11 mouse cellular contexts compared by ENCODE assay signal in the genomic region with DNA sequence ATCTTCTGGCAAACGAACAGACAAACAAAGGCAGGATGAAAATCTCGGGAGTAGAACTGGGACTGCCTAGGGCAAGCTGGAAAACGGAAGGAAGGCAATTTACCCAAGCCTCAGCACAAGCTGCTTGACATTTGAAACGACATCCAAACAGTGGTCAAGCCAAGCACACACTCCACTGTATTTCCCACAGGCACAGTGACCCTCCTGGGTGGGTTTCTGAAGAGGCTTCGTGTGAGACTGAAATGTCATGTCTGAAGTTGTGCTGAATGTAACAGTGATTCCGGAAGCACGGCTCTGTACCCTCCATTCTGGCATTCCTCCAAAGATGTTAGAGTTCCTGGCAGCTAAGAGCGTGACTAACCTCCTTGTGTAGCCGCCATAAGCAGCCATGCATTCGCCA. TPM values are rescaled to one million over a fixed set of nuclear protein-coding genes. Genes with fewer than 3 reads are reported as not detected.
DNase-seq lines count a peak whose midpoint lies in the region; ATAC-seq and TF ChIP-seq lines count a peak whose summit lies in the region.
"Had no signal": no experiment of that assay in that cellular context is flagged by ENCODE, and none has a peak within 500 bp of the region (broad histone marks: within the 10 kb centered on the region; RNA-seq: fewer than 3 reads in every experiment).

No protein-coding gene starts in this region.

- H3K36me3 ChIP-seq in forebrain, embryonic 15.5 days = no peaks in the 10 kb centered on the region
- no peaks in the 10 kb centered on the region for H3K36me3 ChIP-seq in forebrain, embryonic 11.5 days (ENCODE audit: control insufficient read depth, insufficient read depth, low read length)
- no peaks in the 10 kb centered on the region for H3K36me3 ChIP-seq in hindbrain, postnatal 0 days (ENCODE audit: insufficient read depth, low read length)

- intact Hi-C loops in left cerebral cortex, adult 2 months (cut with DNase I) = no loop called here
- intact Hi-C loops in left cerebral cortex, postnatal 36 days (cut with DNase I) = no loop called here

- no peak overlapping the region for H3K4me3 ChIP-seq in forebrain, embryonic 15.5 days
- no peak overlapping the region for H3K4me3 ChIP-seq in forebrain, embryonic 11.5 days (ENCODE audit: low read depth, low read length)
- H3K4me3 ChIP-seq in left cerebral cortex, adult 2 months = no peak overlapping the region
- no peak overlapping the region for H3K4me3 ChIP-seq in hindbrain, postnatal 0 days (ENCODE audit: low read length)
- H3K4me3 ChIP-seq: erythroblast, embryonic 14.5 days had no signal

- WGBS in forebrain, embryonic 15.5 days = 42% methylated on average over 10 of the region's 10 CpGs
- WGBS in forebrain, embryonic 11.5 days = 86% methylated on average over 10 of the region's 10 CpGs
- 23% methylated on average over 10 of the region's 10 CpGs for WGBS in hindbrain, postnatal 0 days

- peak; percentile 57; the same call in 1 of the 2 replicates for ATAC-seq in forebrain, embryonic 15.5 days (replicated peaks)
- no peak for ATAC-seq in forebrain, embryonic 11.5 days (replicated peaks; ENCODE audit: low FRiP score)
- peak; percentile 90 for ATAC-seq in hindbrain, postnatal 0 days
- ATAC-seq in CD4-positive, CD25-positive, alpha-beta regulatory T cell, adult 4 months = no peak

- no peaks in the 10 kb centered on the region for H3K27me3 ChIP-seq in forebrain, embryonic 15.5 days
- no peaks in the 10 kb centered on the region for H3K27me3 ChIP-seq in forebrain, embryonic 11.5 days (ENCODE audit: control insufficient read depth, insufficient read depth, low read length)
- H3K27me3 ChIP-seq in hindbrain, postnatal 0 days (ENCODE audit: insufficient read depth, low read length) = no peaks in the 10 kb centered on the region

- no peaks in the 10 kb centered on the region for H3K9me3 ChIP-seq in forebrain, embryonic 15.5 days
- H3K9me3 ChIP-seq in forebrain, embryonic 11.5 days (ENCODE audit: control insufficient read depth, low read length) = no peaks in the 10 kb centered on the region
- no peaks in the 10 kb centered on the region for H3K9me3 ChIP-seq in hindbrain, postnatal 0 days (ENCODE audit: low read length)

- H3K4me2 ChIP-seq in forebrain, embryonic 15.5 days (replicated peaks) = no peak overlapping the region
- H3K4me2 ChIP-seq in forebrain, embryonic 11.5 days (ENCODE audit: low read depth, low read length, severe bottlenecking) = no peak overlapping the region
- H3K4me2 ChIP-seq in hindbrain, postnatal 0 days (ENCODE audit: low read depth, low read length) = no peak overlapping the region
- H3K4me2 ChIP-seq: heart, embryonic 11.5 days had no signal

- DNase-seq in forebrain, embryonic 11.5 days (ENCODE audit: low spot score) = no peak
- no peak for DNase-seq in left cerebral cortex, adult 2 months (ENCODE audit: extremely low spot score in 1 of 2, low spot score in 2 of 2)
- no peak for DNase-seq in left cerebral cortex, postnatal 36 days (ENCODE audit: low spot score in 2 of 2)
- DNase-seq in ZHBTc4 (ENCODE audit: low read depth, low spot score) = peak; percentile 10
- DNase-seq in hindbrain, postnatal 0 days (ENCODE audit: low spot score) = peak; percentile 84
- DNase-seq in frontal cortex, postnatal 25 days (ENCODE audit: low spot score in 2 of 2) = no peak
- DNase-seq: thymus, postnatal 4 days had no signal

- H3K4me1 ChIP-seq in forebrain, embryonic 15.5 days = peaks cover 20% of the 10 kb centered on the region
- H3K4me1 ChIP-seq in forebrain, embryonic 11.5 days (replicated peaks; ENCODE audit: control insufficient read depth, insufficient read depth, low read length) = no peaks in the 10 kb centered on the region
- H3K4me1 ChIP-seq in hindbrain, postnatal 0 days (ENCODE audit: insufficient read depth, low read length) = no peaks in the 10 kb centered on the region

- peak overlapping the region; percentile 9; the same call in 1 of the 2 replicates for H3K27ac ChIP-seq in forebrain, embryonic 15.5 days (replicated peaks)
- H3K27ac ChIP-seq in forebrain, embryonic 11.5 days (ENCODE audit: low read depth, low read length) = no peak overlapping the region
- H3K27ac ChIP-seq in left cerebral cortex, adult 2 months = peak overlapping the region; percentile 58; the same call in 1 of the 2 replicates
- no peak overlapping the region for H3K27ac ChIP-seq in hindbrain, postnatal 0 days

- no peak overlapping the region for H3K9ac ChIP-seq in forebrain, embryonic 15.5 days (replicated peaks)
- no peak overlapping the region for H3K9ac ChIP-seq in forebrain, embryonic 11.5 days (ENCODE audit: low read length)
- no peak overlapping the region for H3K9ac ChIP-seq in hindbrain, postnatal 0 days (replicated peaks; ENCODE audit: low read length)

- no peak for TF ChIP-seq CTCF in left cerebral cortex, adult 2 months (IDR thresholded peaks at IDR 0.05)
- no peak for TF ChIP-seq CTCF in hindbrain, postnatal 0 days (IDR thresholded peaks at IDR 0.05; ENCODE audit: low read depth)

RNA-seq across cellular contexts. Expression of gene Gm5105, which starts 28.5 kb away (rescaled TPM):
- polyA plus RNA-seq in forebrain, embryonic 15.5 days (2015; fragmentation: Nextera tagmentation; extraction: Ambion mirVana) = 0.15 TPM in 1 of 2 replicates, not detected in the other
- not detected in 2 replicates for polyA plus RNA-seq in forebrain, embryonic 11.5 days (2014; fragmentation: Nextera tagmentation; extraction: Ambion mirVana)
- total RNA-seq in left cerebral cortex, adult 2 months (2021) = under 1 TPM; 0.28 to 0.34 TPM
- total RNA-seq in left cerebral cortex, postnatal 36 days (2021) = under 1 TPM in 1 of 2 experiments, not detected in 1; 0.20 TPM
- total RNA-seq in hindbrain, postnatal 0 days (2014; rRNA removed) = not detected in 2 replicates
- polyA plus RNA-seq in hindbrain, postnatal 0 days (2015; fragmentation: Nextera tagmentation; extraction: Ambion mirVana) = 0.11 and 0.18 TPM in 2 replicates
- polyA plus RNA-seq in CD4-positive, CD25-positive, alpha-beta regulatory T cell, adult 4 months (2017; shearing (Covaris generic)) = not detected
- polyA plus RNA-seq: erythroblast, embryonic 14.5 days; heart, embryonic 11.5 days had no signal

RNA-seq across cellular contexts. Expression of gene 1110002E22Rik, which starts 30.9 kb away (rescaled TPM):
- 0.14 and 0.22 TPM in 2 replicates for polyA plus RNA-seq in forebrain, embryonic 15.5 days (2015; fragmentation: Nextera tagmentation; extraction: Ambion mirVana)
- 0.09 TPM in 1 of 2 replicates, not detected in the other for polyA plus RNA-seq in forebrain, embryonic 11.5 days (2014; fragmentation: Nextera tagmentation; extraction: Ambion mirVana)
- 1 to 10 TPM; 2.9 to 3.0 TPM for total RNA-seq in left cerebral cortex, adult 2 months (2021)
- 1 to 10 TPM; 2.1 to 2.8 TPM for total RNA-seq in left cerebral cortex, postnatal 36 days (2021)
- total RNA-seq in hindbrain, postnatal 0 days (2014; rRNA removed) = 0.10 and 0.22 TPM in 2 replicates
- 0.05 and 0.09 TPM in 2 replicates for polyA plus RNA-seq in hindbrain, postnatal 0 days (2015; fragmentation: Nextera tagmentation; extraction: Ambion mirVana)
- polyA plus RNA-seq in CD4-positive, CD25-positive, alpha-beta regulatory T cell, adult 4 months (2017; shearing (Covaris generic)) = not detected
- polyA plus RNA-seq: erythroblast, embryonic 14.5 days had no signal

RNA-seq across cellular contexts. Expression of gene Trmt10a, which starts 47.5 kb away (rescaled TPM):
- 7.0 and 7.5 TPM in 2 replicates for polyA plus RNA-seq in forebrain, embryonic 15.5 days (2015; fragmentation: Nextera tagmentation; extraction: Ambion mirVana)
- polyA plus RNA-seq in forebrain, embryonic 11.5 days (2014; fragmentation: Nextera tagmentation; extraction: Ambion mirVana) = 15.1 and 16.2 TPM in 2 replicates
- total RNA-seq in left cerebral cortex, adult 2 months (2021) = 1 to 10 TPM; 5.8 to 6.2 TPM
- total RNA-seq in left cerebral cortex, postnatal 36 days (2021) = 1 to 10 TPM; 3.6 to 6.6 TPM
- 2.8 and 3.1 TPM in 2 replicates for total RNA-seq in hindbrain, postnatal 0 days (2014; rRNA removed)
- 8.7 and 9.3 TPM in 2 replicates for polyA plus RNA-seq in hindbrain, postnatal 0 days (2015; fragmentation: Nextera tagmentation; extraction: Ambion mirVana)
- 1 to 10 TPM; 7.4 to 8.7 TPM for polyA plus RNA-seq in CD4-positive, CD25-positive, alpha-beta regulatory T cell, adult 4 months (2017; shearing (Covaris generic))

RNA-seq across cellular contexts. Expression of gene Mttp, which starts 49.0 kb away (rescaled TPM):
- polyA plus RNA-seq in forebrain, embryonic 15.5 days (2015; fragmentation: Nextera tagmentation; extraction: Ambion mirVana) = 8.6 and 8.7 TPM in 2 replicates
- 11.4 and 12.5 TPM in 2 replicates for polyA plus RNA-seq in forebrain, embryonic 11.5 days (2014; fragmentation: Nextera tagmentation; extraction: Ambion mirVana)
- total RNA-seq in left cerebral cortex, adult 2 months (2021) = 1 to 10 TPM; 6.2 to 6.5 TPM
- total RNA-seq in left cerebral cortex, postnatal 36 days (2021) = 1 to 10 TPM; 5.6 to 6.2 TPM
- 3.3 and 4.5 TPM in 2 replicates for total RNA-seq in hindbrain, postnatal 0 days (2014; rRNA removed)
- 6.3 and 6.6 TPM in 2 replicates for polyA plus RNA-seq in hindbrain, postnatal 0 days (2015; fragmentation: Nextera tagmentation; extraction: Ambion mirVana)
- polyA plus RNA-seq in CD4-positive, CD25-positive, alpha-beta regulatory T cell, adult 4 months (2017; shearing (Covaris generic)) = 1 to 10 TPM; 5.5 to 7.1 TPM

Comparison
In these comparisons a context has a peak if more than half of its experiments do, and no peak if none do; other contexts are left out.
1. ATAC-seq: peak in forebrain, embryonic 15.5 days (single experiment) and hindbrain, postnatal 0 days (single experiment); none in forebrain, embryonic 11.5 days (single experiment) and CD4-positive, CD25-positive, alpha-beta regulatory T cell, adult 4 months (single experiment).
2. H3K27ac ChIP-seq: peak in forebrain, embryonic 15.5 days (single experiment) and left cerebral cortex, adult 2 months (single experiment); none in forebrain, embryonic 11.5 days (single experiment) and hindbrain, postnatal 0 days (single experiment).
3. DNase-seq: peak in ZHBTc4 (single experiment) and hindbrain, postnatal 0 days (single experiment); none in forebrain, embryonic 11.5 days (single experiment), left cerebral cortex, adult 2 months (0 of 2), left cerebral cortex, postnatal 36 days (0 of 2) and frontal cortex, postnatal 25 days (0 of 2).